Mouse (Mus musculus): ENCODE results near the gene Casp8ap2.

Casp8ap2 gene

DNA sequence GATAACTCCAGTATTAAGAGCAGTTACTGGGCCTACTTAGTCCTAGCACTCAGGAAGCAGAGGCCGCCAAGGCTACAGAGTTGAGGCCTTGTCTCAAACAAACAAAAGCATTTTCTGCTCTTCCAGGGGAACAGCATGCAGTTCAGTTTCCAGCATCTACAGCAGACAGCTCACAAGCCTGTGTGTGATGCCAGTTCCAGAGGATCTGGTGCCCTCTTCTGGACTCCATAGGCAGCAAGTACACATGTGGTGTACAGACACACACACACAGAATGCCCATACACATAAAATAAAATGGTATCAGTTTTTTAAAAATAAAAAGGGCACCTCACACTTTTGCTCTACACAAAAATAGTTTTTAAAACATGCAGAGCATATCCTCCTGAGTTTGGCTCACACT lies 53.0 kb downstream of the Casp8ap2 start:
- DNase-seq (ENCODE audit: low spot score): no peak

DNA sequence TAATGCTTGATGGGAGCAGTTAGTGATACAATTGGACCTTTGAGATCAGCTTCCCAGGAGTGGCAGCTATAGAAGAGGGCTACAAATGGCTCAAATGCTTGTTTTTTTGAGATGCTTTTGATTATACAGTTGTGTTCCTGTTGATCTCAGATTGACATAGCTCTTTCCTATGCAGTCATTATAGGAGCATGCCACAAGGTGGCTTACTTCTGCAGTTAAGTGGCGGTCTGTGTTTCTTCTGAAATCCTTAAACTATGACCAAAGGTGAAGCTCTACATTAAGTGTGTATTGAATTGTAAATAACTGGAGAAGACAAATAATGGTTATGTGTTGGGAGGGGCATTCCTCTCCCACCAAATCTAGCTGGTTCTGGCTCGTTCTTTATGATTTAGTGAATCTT lies 54.6 kb downstream of the Casp8ap2 start:
- no peak for DNase-seq (ENCODE audit: low spot score)

DNA sequence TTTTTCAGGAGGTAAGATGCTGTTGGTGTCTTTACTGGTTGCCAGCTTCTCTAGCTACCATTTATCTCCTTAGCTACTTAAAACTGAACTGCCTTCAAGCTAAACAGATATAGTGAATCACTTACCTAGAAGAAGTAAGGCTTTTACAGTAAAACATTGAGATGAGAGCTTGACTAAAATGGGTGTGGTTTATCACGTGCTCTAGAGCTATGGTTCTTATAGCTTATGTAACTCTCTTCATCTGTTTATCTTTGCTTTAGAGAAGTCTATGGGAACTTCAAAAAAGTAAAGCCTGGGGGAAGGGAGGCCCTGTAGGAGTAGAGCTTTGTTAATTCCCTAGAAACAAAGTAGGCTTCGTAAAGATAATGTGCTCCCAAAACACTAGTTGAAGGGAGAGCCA lies 58.8 kb downstream of the Casp8ap2 start:
- no peak for DNase-seq (ENCODE audit: low spot score)

DNA sequence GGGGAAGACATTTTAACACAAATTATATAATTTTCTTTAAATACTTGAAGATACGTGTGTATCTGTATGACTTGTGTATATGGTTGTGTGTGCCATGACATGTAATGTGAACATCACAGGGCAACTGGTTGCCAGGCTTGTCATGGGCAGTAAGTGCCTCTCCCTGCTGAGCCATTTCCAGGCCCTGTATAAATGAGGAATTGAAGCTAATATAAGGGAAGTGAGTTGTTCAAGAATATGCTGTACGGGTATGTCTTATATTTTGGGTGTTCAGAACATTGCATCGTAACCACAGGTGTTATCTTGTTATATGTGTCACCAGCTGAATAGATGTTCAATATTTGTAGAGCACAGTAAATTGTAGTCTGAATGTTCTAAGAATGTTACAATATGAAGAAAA lies 62.2 kb downstream of the Casp8ap2 start:
- no peak for DNase-seq (ENCODE audit: low spot score)

DNA sequence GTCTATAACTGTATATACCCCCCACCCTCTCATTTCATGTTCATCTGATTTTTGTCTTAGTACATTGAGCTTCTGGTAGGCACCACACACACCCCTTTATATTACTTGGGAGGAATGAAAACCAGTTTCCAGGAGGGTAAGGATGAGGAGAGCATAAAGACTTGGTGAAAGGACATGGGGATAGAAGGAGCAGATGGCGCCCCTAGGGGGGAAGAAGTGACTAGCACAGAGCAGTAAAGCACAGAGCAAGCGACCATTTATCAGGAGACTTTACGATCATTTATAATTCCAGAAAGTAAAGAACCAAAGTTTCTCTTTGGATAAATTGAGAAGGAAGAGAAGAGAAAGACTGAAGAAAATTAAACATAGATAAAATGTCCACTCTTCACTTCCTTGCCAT lies 65.6 kb downstream of the Casp8ap2 start:
- no peak for DNase-seq (ENCODE audit: low spot score)

DNA sequence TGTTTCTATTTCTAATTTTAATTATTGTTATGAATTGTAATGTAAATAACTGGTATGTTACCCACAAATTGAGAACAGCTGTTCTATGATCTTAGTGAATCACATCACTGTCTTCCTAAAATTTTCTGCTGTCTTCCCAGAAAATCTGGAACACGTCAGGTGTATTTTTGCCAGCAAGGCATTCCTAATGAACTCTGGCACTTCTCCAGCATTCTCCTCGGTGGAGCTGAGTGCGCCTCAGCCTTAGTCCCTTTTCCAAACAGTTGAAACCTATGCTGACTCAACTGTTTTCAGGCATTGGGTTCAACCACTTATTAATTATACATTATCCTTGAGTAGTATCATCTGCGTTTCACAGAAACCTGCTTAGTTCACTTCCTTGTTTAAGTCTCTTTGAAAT lies 67.2 kb downstream of the Casp8ap2 start:
- DNase-seq (ENCODE audit: low spot score): no peak

DNA sequence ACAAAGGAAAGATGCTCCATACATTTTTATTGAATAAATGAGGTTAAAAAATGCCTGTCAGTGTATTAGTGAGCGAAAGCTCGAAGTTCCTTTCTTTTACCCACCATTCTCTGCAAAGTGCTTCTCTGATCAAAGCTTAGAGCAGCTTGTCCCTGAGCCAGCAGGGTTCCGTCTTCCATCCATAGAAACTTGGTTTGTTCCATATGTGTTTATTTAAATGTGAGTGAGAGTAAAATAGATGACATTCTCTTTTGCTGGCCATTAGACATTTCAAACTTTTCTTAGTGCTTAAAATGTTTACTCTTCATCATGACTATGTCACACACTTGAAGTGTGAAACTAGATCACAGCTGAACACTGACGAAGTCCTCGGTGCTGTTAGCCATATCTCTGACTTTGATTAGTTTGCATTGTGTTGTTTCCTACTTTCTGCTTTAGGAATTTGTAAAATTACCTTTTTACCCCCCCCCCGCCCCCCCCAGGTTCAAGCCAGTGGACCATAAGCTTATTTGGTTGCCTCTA lies 67.9 kb downstream of the Casp8ap2 start:
- no peak for DNase-seq (ENCODE audit: low spot score)
